Mouse (Mus musculus): ENCODE results near the gene Kcnn1. TPM values are rescaled to one million over a fixed set of nuclear protein-coding genes. Genes with fewer than 3 reads are reported as not detected.

Kcnn1 gene
- polyA plus RNA-seq, 1 experiment, result 6.4 TPM

DNA sequence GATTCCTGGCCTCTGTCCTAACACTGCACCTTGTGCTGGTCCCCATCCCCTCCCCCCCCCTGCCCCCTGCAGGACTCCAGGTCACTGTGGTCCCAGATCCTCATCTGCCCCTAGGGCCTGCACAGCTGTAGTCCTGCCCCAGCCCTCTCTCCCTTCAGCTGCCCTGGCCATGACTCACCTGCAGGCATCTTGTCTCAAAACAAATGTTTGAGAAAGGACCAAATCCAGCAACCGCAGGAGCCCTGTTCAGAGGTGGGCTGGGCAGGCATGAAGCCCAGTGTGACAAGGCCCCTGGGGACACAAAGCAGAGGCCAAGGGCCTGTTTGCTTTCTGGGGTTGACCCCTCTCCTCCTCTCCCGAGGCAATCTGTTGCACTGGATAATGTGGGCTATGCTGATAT lies 15.1 kb upstream of the Kcnn1 start:
- 87% methylated on average over 2 of the region's 2 CpGs for WGBS
- Histone ChIP-seq H3K36me3 (ENCODE audit: control insufficient read depth, insufficient read depth, low read length) (no peaks in the 10 kb centered on the region), H3K27me3 (ENCODE audit: control insufficient read depth, insufficient read depth, low read length) (no peaks in the 10 kb centered on the region), H3K4me3 (ENCODE audit: control insufficient read depth, insufficient read depth, low read length) (no peak overlapping the region), H3K27ac (ENCODE audit: control insufficient read depth, insufficient read depth, low read length) (no peak overlapping the region), H3K4me1 (replicated peaks; ENCODE audit: control insufficient read depth, insufficient read depth, low read length) (peaks cover 8% of the 10 kb centered on the region)
- TF ChIP-seq POLR2A (IDR thresholded peaks at IDR 0.05; ENCODE audit: control insufficient read depth, extremely low read depth, insufficient read depth, low read length, poor library complexity), result no peak
- TF ChIP-seq CTCF (IDR thresholded peaks at IDR 0.05; ENCODE audit: borderline replicate concordance, control insufficient read depth, extremely low read depth, insufficient read depth, low read length, poor library complexity), result no peak
- DNase-seq, result no peak

DNA sequence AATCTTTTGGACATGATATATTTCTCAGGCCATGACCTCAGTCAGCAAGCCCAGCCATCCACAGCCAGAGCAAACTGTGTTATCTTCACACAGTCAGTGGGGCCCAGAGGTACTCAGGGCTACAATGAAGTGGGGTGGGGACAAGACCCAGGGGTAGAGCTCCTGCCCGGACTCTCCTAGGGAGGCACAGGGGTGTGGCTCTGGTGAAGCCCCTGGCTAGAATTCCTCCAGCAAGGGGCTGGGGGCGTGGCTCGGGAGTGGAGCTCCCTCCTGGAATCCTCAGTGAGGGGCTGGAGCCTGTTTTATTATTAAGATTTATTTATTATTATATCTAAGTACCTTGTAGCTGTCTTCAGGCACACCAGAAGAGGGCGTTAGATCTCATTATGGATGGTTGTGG lies 13.3 kb upstream of the Kcnn1 start:
- Histone ChIP-seq H3K36me3 (ENCODE audit: control insufficient read depth, insufficient read depth, low read length) (no peaks in the 10 kb centered on the region), H3K4me3 (ENCODE audit: control insufficient read depth, insufficient read depth, low read length) (no peak overlapping the region), H3K27ac (ENCODE audit: control insufficient read depth, insufficient read depth, low read length) (no peak overlapping the region), H3K4me1 (replicated peaks; ENCODE audit: control insufficient read depth, insufficient read depth, low read length) (peaks cover 13% of the 10 kb centered on the region), H3K27me3 (ENCODE audit: control insufficient read depth, insufficient read depth, low read length) (no peaks in the 10 kb centered on the region)
- TF ChIP-seq POLR2A (IDR thresholded peaks at IDR 0.05; ENCODE audit: control insufficient read depth, extremely low read depth, insufficient read depth, low read length, poor library complexity) (no peak), CTCF (IDR thresholded peaks at IDR 0.05; ENCODE audit: borderline replicate concordance, control insufficient read depth, extremely low read depth, insufficient read depth, low read length, poor library complexity) (no peak)
- no peak for DNase-seq
- 86% methylated on average over 4 of the region's 4 CpGs for WGBS

DNA sequence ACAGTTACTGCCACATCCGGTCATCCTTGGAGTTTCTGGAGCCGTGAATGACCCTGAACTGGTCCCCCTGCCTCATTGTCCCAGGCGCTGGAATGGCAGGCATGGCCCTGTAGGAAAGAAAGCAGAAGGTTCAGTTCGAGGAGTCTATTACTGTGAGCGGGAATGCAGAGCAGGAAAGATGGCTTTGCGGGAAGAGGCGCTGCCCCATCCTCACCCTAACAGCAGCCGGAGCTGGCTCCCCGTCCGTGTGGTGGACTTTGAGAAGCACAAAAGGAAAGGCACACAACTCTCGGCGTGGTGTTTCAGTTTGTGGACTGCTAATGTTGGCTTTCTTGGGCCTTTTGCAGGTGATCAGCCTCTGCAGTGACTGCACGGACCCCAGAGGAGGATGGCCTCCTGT lies 11.4 kb upstream of the Kcnn1 start:
- Histone ChIP-seq H3K4me3 (ENCODE audit: control insufficient read depth, insufficient read depth, low read length) (no peak overlapping the region), H3K36me3 (ENCODE audit: control insufficient read depth, insufficient read depth, low read length) (no peaks in the 10 kb centered on the region), H3K4me1 (replicated peaks; ENCODE audit: control insufficient read depth, insufficient read depth, low read length) (peaks cover 6% of the 10 kb centered on the region), H3K27ac (ENCODE audit: control insufficient read depth, insufficient read depth, low read length) (no peak overlapping the region), H3K27me3 (ENCODE audit: control insufficient read depth, insufficient read depth, low read length) (no peaks in the 10 kb centered on the region)
- no peak for DNase-seq
- WGBS, result 95% methylated on average over 13 of the region's 13 CpGs
- TF ChIP-seq CTCF (IDR thresholded peaks at IDR 0.05; ENCODE audit: borderline replicate concordance, control insufficient read depth, extremely low read depth, insufficient read depth, low read length, poor library complexity) (no peak), POLR2A (IDR thresholded peaks at IDR 0.05; ENCODE audit: control insufficient read depth, extremely low read depth, insufficient read depth, low read length, poor library complexity) (no peak)

DNA sequence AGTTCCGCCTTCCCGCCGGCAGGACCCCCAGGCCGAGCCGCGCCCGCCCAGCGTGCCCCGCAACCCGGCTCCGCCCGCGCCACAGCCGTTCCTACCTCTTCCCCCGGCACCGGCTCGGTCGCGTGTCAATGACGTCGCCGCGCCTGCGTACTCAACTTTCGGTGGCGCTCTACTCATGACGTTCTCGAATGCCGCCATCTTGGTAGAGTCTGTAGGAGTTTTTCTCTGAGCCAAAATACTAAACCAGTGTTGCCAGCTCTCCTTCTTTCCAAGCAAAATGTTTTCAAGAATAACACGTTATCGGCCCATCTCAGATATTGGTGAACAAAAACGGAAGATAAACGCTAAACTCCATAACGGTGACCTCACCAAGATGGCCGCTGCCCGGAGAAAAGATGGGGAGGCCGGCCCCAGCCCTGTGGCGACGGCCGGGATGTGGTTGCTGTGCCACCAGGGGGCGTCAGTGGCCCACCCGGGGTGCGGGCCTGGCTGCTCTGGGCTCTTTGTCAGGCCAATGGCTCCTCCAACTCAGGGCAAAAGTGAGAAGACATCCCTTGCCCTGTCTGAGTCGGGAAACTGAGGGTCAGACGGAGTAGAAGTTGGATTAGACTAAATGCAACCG lies 10.4 kb upstream of the Kcnn1 start, which contains the start of gene Ccdc124:
Ccdc124 (minus strand) TSS at position 572 of the 622 bp plus-strand sequence.
- H3K36me3 ChIP-seq (ENCODE audit: control insufficient read depth, insufficient read depth, low read length), result no peaks in the 10 kb centered on the region
- WGBS, result 2% methylated on average over 46 of the region's 46 CpGs
- peaks cover 16% of the 10 kb centered on the region for H3K4me1 ChIP-seq (replicated peaks; ENCODE audit: control insufficient read depth, insufficient read depth, low read length)
- no peaks in the 10 kb centered on the region for H3K27me3 ChIP-seq (ENCODE audit: control insufficient read depth, insufficient read depth, low read length)
- DNase-seq, result peak; percentile 91
- TF ChIP-seq POLR2A (IDR thresholded peaks at IDR 0.05; ENCODE audit: control insufficient read depth, extremely low read depth, insufficient read depth, low read length, poor library complexity), result no peak
- TF ChIP-seq CTCF (IDR thresholded peaks at IDR 0.05; ENCODE audit: borderline replicate concordance, control insufficient read depth, extremely low read depth, insufficient read depth, low read length, poor library complexity), result peak; percentile 95
- peak within 1 kb of the TSS; percentile 63 for H3K4me3 ChIP-seq (ENCODE audit: control insufficient read depth, insufficient read depth, low read length)
- H3K27ac ChIP-seq (ENCODE audit: control insufficient read depth, insufficient read depth, low read length), result no peak within 1 kb of the TSS

DNA sequence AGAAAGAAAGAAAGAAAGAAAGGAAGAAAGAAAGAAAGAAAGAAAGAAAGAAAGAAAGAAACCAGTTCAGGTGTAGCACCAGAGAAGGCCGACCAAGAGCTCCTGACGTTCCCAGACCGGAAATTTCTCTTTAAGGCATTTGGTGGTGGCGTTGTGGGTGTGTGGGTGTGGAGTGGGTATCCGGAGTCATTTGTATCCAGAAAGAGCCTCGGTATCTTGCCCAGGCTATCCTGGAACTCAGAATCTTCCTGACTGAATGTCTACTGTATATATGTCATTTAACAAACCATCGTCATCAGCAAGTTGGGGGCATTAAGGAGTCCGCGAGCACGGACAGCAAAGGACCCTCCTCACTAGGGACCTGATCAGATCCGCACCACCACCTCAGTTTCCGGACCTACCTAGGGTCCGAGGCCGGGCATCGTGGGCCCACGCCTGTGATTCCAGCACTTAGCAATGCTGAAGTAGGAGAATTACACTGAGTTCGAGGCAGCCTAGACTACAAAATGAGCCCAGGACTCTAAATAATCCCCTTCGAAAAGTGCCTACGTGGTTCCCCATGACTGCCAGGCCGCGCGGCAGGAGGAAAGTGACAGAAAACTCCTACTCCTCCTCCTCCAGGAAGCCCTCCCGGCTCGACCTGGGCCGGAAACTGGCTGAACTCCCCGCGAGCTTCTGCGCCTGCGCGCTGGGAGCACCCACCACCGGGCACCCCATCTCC lies 9.7 kb upstream of the Kcnn1 start:
- Histone ChIP-seq H3K4me3 (ENCODE audit: control insufficient read depth, insufficient read depth, low read length) (peak overlapping the region; percentile 63), H3K27me3 (ENCODE audit: control insufficient read depth, insufficient read depth, low read length) (no peaks in the 10 kb centered on the region), H3K4me1 (replicated peaks; ENCODE audit: control insufficient read depth, insufficient read depth, low read length) (peaks cover 21% of the 10 kb centered on the region), H3K36me3 (ENCODE audit: control insufficient read depth, insufficient read depth, low read length) (no peaks in the 10 kb centered on the region), H3K27ac (ENCODE audit: control insufficient read depth, insufficient read depth, low read length) (no peak overlapping the region)
- 0 out of 2 replicates have a peak, but pooled peaks have one; percentile 15 for TF ChIP-seq POLR2A (IDR thresholded peaks at IDR 0.05; ENCODE audit: control insufficient read depth, extremely low read depth, insufficient read depth, low read length, poor library complexity)
- TF ChIP-seq CTCF (IDR thresholded peaks at IDR 0.05; ENCODE audit: borderline replicate concordance, control insufficient read depth, extremely low read depth, insufficient read depth, low read length, poor library complexity), result no peak
- no peak for DNase-seq
- 5% methylated on average over 31 of the region's 31 CpGs for WGBS

DNA sequence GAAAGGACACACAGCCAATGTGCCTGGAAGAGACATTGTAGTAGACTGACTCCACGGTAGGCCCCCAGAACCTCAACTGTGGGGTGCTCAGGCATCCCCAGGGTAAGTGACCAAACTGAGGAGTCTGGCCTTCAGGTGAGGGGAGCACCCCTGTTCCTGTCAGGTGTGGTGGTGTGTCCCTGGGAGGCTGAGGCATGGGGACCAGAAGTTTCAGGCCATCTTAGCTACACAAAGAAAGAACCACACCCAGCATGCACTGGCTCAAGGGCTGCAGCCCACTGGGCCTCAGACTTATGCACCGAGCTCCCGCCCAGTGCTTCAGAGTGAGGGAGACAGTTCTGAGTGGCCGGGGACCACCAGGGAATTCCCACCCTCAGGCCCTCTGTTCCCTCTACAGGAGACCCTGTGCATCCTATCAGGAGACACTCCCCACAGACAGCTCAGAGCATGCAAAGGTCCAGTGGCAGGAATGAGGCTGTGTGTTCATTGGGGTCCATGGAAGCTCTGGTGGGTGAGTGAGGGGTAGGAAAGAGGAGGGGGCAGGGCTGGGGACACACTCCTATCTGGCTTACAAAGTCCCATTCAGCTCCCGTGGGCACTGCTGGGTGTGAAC lies 8.2 kb upstream of the Kcnn1 start:
- 94% methylated on average over 5 of the region's 5 CpGs for WGBS
- Histone ChIP-seq H3K4me3 (ENCODE audit: control insufficient read depth, insufficient read depth, low read length) (no peak overlapping the region), H3K4me1 (replicated peaks; ENCODE audit: control insufficient read depth, insufficient read depth, low read length) (peaks cover 21% of the 10 kb centered on the region), H3K36me3 (ENCODE audit: control insufficient read depth, insufficient read depth, low read length) (no peaks in the 10 kb centered on the region), H3K27ac (ENCODE audit: control insufficient read depth, insufficient read depth, low read length) (no peak overlapping the region), H3K27me3 (ENCODE audit: control insufficient read depth, insufficient read depth, low read length) (no peaks in the 10 kb centered on the region)
- DNase-seq, result no peak
- no peak for TF ChIP-seq POLR2A (IDR thresholded peaks at IDR 0.05; ENCODE audit: control insufficient read depth, extremely low read depth, insufficient read depth, low read length, poor library complexity)
- no peak for TF ChIP-seq CTCF (IDR thresholded peaks at IDR 0.05; ENCODE audit: borderline replicate concordance, control insufficient read depth, extremely low read depth, insufficient read depth, low read length, poor library complexity)

All from thymus, adult 2 months (tissue).